Mouse (Mus musculus): ENCODE data around the gene Ptpn6.

Gene Ptpn6

DNA sequence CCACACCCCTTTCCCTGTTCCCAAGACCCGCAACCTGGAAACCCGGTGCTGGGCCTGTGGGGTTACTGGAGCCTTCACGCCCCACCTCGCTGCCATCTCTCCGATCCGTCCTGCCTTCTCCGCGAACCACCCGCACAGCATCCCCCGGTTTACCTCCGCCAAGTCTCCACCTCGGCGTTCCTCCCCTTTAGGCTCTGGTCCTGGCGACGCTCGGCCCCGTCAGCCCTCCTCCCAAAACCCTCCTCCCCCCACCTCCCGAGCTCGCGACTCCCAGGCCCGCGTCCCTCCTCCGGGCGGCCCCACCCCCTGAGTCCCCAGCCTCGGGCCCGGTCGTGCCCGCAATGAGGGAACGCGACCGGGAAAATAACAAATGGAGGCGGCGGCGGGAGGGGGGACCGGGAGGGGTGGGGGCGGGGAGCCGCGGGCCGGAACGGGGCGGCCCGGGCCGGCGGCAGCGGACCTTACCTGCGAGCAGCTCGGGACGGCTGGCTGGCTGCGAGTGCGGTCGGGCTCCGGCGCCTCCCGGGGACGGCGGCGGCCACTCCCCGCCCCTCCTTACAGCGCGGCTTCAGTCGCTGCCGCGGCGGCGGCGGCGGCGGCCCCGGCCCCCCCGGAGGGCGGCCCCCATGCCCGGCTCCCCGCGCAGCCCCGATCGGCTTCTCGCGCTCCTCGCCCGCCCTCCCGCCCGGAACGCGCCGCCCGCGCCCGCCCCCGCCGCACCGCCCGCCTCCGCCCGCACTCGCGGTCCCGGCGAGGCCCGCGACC, 17.5 kb upstream of the Ptpn6 start, which contains the start of the genes Gm45234 and Atn1:
TSS of gene Gm45234 (minus strand) at position 191 of the 765 bp plus-strand sequence.
TSS of gene Atn1 (minus strand) at position 694 of the 765 bp plus-strand sequence.
- DNase-seq (ENCODE audit: low spot score): peak; percentile 61

DNA sequence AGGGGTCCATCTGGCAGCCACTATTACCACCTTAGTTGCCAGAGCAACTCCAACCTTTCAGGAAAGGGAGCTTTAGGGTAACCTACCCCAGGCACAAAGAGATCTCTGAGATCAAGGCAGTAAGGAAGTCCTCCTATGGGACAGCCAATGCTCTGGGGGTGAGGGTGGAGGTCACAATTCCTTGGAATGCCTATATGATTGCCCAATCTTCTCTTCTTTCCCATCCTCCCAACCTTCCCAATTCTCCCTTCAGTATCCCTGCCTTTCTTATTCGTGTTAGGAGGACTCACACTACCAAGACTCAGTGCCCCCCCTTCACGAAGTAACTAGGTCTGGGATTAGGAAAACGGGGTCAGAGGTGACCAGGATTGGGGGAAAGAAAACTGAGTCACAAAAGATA, 16.8 kb upstream of the Ptpn6 start:
- DNase-seq (ENCODE audit: low spot score): no peak

DNA sequence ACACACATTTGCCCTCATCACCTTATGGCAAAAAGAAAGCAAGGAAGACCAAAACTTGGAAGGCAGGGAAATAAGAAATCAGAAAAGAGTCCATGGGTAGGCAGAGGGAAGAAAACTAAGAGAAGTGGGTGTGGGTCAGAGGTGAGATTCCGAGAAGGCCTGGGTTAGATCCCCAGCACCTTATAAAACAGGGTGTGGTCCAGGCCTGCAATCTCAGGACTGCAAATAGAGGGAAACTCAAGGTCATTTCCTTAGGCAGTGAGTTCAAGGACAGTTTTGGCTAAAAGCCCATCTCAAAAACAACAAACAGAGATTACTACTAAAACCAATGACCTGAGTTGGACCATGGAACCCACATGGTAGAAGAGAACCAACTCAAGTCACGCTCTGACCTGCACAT, 15.3 kb upstream of the Ptpn6 start:
- DNase-seq (ENCODE audit: low spot score): no peak

DNA sequence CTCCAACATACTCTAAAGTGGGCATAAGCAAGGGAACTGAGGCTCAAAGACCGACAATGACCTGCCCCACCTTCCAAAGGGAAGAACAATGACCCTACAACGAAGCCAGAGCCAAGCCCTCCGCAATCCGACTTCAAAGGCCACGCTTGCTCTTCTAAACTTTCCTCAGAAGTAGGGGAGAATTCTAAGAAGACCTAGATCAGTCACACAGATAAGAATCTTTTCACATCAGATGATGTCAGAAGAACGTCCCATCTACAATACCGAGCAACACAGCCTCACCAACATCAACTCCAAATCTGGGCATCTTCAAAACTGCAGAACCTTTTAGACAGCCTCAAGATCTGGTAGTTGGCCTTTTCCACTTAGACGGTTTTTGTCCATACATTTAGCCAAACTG, 11.9 kb upstream of the Ptpn6 start:
- DNase-seq (ENCODE audit: low spot score): no peak

DNA sequence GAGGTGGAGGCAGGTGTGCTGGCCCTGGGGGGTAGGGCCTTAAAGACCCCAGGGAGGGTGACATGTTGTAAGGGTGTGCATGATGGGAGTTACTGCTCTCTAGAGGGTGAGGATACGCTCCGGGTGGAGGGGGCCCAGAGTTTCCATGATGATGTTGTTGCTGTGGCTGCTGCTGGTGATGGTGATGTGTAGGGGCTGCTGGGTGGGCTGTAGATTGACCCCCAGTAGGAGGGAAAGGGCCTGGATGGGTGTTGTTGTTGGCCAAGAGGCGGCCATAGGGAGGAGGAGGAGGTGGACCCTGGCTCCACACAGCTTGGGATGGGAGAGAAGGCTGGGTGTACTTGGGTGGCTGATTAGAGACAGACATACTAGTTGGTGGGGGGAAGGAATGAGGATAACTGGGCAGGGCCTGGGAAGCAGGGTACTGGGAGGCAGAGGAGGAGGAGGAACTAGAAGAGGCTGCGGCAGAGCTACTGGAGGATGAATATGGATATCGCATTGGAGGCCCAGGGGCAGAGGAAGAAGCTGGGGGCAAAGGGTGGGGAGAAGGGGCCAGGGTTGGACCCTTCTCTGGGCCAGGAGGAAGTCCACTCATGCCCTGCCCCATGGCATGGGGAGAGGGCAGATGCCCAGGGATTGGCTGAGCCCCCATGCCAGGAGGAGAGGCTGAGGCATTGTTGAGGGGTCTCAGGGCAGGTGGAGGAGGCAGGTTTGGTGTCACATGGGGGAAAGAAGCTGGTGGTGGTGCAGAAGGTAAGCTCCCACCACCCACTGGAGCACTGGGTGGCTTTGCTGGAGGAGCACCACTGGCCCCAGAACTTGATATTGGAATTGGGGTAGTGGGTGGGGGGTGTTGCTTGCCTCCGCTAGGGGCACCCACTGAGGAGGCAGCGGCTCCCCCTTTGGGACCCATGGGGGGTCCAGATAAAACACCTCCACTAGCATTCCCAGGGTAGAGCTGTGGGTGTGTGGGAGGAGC, 8.4 kb upstream of the Ptpn6 start:
- DNase-seq (ENCODE audit: low spot score): no peak

DNA sequence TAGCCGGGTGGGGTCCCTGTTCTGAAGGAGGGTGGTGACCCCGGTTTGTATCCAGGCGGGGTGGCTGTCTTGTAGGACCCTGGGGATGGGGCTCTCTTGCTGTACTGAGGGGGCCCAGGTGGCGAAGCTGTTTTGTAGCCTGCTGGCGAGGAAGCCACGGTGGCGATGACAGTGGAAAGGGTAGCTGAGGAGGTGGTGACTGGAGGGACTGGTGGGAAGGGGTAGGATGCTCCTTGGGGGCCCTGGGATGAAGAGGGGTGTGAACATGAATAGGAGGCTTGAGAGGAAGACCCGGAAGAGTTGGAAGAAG, 7.7 kb upstream of the Ptpn6 start:
- DNase-seq (ENCODE audit: low spot score): no peak

DNA sequence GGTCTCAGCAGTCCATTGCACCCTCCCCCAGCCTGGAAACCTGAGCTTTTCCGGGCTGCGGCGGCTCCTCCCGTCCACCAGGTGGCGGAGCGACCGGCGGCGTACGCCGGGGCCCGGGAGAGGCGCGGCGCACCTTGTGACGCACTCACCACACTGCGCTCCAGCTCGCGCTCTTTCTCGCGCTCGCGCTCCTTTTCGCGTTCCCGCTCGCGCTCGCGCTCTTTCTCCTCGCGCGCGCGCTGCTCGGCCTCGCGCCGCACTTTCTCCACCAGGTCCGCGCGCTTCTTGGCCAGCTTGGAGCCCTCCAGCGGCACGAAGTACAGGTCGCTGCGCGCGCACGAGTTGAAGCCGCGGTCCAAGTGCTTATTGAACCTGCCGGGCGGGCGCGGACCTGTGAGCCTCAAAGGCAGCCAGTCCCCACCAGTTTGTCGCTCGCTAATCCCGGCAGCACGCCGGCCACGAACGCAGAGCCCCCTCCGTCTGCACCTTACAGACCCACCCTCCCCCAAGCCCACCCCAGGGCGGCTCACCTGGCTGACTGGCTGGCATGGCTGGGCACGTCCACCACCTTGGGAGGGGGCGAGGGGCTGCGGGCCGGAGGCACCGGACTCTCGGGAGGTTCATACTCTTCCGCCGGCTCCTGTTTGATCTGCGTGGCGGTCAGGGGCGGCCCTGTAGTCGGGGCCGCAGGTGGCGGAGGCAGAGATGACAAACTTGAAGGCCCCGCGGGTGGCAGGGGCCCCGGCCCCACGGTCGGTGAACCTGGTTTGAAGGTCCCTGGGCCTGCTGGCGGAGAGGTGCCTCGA, 7.2 kb upstream of the Ptpn6 start:
- peak; percentile 88 for DNase-seq (ENCODE audit: low spot score)

DNA sequence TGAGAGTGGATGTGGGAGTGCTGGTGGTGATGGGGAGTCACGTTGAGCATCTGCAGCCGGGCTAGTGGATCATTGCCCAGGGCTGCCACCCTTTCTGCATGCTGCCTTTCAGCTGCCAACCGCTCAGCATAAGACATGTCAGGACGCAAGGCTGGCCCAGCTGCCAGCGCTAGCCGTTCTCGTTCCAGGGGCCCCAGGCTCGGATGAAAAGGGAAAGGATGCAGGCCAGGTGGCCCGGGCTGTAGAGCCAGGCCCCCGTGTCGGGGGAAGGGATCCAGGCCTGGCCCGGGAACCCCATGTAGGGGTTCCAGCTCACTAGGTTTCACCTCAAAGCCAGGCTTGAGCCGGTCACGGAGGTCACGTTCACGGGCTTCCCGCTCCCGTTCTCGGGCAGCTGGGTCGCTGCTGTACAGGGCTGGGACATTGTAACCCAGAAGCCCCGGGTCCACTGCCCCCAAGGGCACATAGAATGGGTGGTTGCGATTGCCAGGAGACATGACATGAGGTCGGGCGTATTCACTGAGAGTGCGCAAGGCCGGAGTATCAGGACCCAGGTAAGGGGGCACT, 6.3 kb upstream of the Ptpn6 start:
- DNase-seq (ENCODE audit: low spot score): no peak

DNA sequence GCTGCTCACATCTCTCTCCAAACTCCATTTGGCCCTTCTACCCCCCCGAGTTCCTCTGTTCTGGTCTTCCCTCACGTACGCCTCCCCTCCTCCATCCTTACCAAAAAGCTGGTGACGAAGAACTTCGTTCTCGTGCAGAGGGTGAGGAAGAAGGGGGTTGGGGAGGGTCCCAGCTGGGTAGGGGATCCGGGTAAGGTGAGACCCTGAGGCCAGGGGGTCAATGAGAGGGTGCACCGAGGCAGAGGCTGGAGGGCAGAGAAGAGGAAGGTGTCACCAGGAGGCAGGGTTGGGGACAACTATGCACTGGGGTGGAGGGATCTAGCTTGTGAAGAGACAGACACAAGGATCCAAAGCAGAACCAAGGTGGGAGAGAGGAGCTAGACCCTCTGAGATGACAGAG, 5.1 kb upstream of the Ptpn6 start:
- DNase-seq (ENCODE audit: low spot score): no peak

DNA sequence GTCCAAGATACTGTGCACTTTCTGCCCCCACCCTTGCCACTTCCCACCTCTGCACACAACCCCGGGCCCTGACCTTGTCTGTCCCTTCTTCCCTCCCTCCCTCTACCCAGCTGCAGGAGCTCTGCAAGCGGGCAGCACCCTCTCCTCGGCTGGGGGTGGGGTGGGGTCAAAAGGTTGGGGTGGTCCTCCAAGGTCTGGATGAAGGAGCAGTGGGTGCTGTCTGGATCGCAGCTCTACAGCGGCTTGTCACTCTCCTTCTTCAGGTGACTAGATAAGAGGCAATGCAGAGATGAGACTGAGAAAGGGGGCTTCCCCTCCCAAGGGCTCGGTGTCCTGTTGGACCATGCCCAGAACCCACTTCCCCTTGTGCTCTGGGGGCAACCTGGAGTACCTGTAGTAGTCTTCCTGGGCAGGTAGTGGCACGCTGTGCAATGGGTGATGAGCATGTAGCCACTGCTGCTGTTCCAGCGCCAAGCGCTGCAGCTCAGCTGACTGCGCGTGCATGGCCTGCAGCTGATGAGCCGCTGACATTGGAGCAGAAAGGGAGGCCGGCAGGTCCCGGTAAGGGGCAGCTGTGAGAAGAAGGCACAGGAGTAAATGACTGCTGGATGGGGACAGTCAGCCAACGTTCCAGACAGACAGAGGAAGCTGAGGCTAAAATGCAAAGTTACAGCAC, 4.5 kb upstream of the Ptpn6 start:
- DNase-seq (ENCODE audit: low spot score): no peak

DNA sequence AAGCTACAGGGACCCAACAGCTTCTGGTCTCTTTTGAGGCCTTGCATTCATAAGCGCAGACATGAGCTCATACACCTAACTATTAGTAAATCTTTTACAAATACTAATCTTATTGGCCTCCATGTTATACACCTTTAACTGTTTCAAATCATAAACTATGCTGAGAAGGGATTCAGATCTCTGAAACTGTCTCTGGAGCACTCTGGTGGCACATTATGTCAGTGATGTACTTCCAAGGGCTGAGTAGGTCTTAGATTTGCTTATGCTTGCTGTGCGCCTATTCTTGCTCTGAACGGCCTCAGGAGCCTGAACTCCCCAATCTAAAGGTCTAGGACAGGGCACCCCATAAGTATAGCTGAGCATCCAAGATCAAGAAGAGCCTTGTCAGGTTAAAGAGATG, 3.3 kb upstream of the Ptpn6 start:
- no peak for DNase-seq (ENCODE audit: low spot score)

DNA sequence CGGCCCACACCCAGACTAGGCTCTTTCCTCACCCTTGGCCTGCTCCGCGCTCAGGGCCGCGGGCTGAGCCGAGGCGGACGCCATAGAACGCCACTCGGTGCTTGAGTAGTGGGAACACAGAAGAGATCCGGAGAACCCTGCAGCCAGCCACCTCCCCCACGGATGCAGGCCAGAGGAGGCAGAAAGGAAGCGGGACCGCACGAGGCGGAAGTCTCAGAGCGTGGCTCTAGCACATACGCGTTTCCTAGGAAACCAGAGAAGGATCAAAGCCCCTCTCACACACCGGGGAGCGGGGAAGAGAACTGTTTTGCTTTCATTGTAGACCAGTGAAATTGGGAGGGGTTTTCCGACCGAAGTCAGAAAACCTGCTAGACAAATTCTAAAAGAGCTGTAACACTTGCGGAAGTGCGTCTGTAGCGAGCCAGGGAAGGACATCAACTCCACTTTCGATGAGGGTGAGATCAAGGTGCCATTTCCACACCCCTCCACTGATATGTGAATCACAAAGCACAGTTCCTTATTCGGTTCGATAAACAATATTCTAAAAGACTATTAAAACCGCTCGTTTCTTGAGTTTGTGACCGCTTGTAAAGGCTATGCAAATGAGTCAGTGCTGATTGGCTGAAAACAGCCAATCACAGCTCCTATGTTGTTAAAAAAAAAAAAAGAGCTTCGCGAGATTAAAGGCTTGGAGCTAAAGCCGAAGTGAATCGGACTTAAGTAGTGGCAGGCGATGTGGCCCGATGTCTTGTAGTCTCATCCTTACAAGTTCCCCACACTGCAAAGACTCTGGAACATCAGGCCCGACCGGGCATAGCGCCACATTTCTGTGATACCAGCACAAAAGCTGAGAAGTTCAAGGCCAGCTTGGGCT, 2.6 kb upstream of the Ptpn6 start, which contains the start of gene Grcc10:
TSS of gene Grcc10 (minus strand) at position 487 of the 874 bp plus-strand sequence.
- peak; percentile 83 for DNase-seq (ENCODE audit: low spot score)

DNA sequence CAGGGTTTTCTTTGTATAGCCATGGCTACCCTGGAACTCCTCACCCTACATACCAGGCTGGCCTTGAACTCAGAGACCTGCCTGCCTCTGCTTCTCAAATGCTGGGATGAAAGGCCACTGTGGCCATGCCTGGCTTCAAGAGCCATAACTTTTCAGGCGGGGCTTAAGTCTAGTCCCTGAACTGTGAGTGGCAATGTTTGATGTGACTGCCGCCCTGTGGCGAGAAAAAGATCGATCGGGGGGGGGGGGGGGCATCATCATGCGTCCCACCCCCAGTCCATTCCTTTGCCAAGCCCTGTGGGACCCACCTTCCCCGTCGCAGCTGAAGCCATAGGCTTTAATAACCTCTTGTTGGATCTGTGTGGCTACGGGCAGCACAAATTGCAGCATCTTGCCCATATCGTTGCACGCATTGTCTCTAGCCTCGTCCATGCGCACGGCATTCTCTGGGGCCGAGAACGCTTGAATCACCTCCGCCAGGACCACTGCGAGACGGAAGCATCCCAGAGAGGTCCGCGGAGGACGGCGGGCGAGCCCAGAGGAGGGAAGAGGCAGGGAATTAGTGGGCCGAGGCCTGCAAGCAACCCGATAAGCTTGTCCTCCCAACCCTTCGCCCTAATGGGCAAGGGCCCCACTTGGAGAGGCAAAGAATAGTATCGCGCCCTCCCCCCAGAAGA, 1.8 kb upstream of the Ptpn6 start:
- DNase-seq (ENCODE audit: low spot score): no peak

DNA sequence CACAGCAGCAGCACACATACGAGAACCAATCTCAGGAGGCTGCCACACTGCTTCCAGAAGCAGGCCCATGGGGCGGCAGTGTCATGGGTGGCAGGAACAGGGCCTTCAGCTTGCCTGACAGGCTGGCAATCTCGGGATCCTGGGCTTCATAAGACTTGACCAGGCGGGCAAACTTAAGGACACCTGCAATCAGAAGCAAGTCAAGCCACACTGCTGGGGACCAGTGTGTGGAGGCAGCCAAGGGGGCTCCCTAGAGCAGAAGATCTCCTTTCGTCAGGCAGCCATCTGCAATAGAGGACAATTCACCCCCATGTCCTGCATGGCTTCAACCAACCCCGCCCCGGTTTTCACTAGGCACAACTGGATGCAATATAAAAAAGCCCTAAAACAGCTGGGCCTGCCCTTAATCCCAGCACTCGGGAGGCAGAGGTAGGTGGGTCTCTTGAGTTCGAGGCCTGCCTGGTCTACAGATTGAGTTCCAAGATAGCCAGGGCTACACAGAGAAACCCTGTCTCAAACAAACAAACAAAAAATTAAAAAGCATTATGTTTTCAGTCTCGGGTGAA, 800 bp upstream of the Ptpn6 start:
- no peak for DNase-seq (ENCODE audit: low spot score)

DNA sequence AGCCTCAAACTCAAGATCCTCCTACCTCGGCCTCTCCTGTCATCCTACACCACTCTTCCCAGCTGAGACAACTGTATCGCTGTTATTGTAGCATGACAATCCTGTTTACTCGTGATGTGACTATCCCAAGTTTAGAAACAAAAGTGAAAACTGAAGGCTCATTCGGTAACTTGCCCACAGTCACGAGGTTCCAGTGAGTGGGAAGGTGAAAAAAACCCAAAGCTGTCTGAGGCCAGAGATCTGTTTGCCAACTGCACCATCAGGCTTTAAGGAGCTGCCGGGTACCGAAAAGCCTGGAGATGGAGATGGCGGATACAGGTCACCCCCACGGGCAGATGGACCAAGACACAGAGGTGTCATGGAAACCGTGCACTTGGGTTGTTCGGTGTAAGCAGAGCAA, 1.5 kb downstream of the Ptpn6 start:
- no peak for DNase-seq (ENCODE audit: low spot score)

DNA sequence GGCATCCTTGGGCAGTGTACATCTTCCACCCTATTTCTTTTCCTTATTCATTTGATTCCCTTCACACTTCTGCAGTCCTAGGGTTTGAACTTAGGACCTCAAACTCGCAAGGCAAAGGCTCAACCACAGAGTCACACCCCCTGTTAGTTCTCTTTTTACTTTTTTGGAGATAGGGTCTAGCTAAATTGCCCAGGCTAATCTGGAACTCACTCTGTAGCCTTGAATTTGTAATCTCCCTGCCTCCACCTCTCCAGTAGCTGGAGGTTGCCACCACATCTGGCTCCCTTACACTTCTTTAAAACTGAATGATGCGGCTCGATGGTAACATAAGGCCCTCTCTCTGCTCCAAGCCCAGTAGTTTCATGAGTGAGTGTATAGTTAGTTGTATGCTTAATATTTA, 4.1 kb downstream of the Ptpn6 start:
- no peak for DNase-seq (ENCODE audit: low spot score)

DNA sequence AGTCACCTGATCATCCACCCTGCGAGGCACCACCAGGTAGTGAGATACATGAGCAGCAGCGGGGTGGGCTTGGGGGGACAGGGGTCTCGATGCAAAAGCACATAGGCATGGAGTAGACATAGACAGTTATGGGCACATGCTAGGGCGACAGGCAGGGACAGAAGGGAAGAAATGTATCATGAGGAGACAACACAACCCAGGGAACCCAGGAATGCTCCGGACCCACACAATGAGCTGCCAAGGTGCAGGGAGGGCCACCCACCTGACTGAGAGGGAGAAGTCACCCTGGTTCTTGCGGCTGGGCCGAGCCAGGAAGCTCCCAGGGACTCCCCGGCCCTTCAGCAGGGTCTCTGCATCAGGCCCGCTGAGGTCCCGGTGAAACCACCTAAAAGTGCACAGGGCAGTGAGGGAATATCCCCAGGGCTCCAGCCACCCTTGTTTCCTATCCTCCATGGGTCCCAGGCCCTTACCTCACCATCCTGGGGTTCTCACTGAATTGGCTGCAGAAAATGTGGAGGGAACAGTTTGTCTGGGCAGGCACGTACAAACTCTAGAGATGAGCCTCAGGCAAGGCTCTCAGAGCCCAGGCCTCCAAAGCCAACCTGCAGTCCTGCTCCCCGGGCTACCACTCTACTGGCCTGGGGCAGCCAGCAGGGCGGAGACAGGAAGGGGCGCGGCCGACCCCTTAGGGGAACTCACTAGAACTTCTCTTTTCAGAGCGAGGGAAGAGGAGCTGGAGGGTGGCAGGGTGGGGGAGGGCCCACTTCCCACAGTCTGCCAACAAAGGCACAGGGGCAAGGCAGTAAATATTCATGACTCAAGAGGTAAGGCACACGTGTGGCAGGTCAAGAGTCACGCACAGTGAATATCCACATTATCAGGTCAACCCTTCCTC, 5.8 kb downstream of the Ptpn6 start:
- no peak for DNase-seq (ENCODE audit: low spot score)

DNA sequence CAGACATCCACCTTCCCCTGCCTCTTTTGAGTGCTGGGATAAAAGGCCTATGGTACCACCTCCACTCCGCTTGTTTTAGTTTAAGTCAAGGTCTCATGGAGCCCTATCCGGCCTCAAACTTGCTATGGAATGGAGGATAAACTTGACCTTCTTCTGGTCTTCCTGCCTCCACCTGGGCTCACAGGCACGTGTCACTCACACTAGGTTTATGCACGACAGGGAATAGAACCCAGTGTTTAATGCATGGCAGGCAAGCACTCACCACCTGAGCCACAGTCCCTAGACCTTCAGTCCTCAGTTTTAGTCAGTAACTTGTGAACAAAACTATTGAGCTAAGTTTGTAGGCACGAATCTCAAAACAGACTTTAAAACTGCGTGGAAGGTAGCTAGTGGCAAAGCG, 7.5 kb downstream of the Ptpn6 start:
- no peak for DNase-seq (ENCODE audit: low spot score)

All from urinary bladder, postnatal 25 days (tissue).